Mouse (Mus musculus) hindbrain, embryonic 13.5 days (tissue): ENCODE results near the gene Zfp423. TPM values are rescaled to one million over a fixed set of nuclear protein-coding genes. Genes with fewer than 3 reads are reported as not detected.

Source experiments
- ATAC-seq: fragments of 200-750 bp; cut with Nextera tagmentation; 2 replicates; pipeline ENCODE4 v1.8.0; 2017; ENCODE audit warnings: moderate TSS enrichment; ENCODE audit not compliant: low FRiP score
- H3K27ac ChIP-seq: fragments of 300-500 bp; sonication (generic); 2 replicates; pipeline ENCODE4 v1.5.1; 2015; ENCODE audit warnings: inconsistent platforms, mild to moderate bottlenecking, moderate library complexity
- H3K27me3 ChIP-seq: fragments of 300-500 bp; sonication (generic); 2 replicates; pipeline ENCODE4 v1.6.1; 2015; ENCODE audit warnings: mild to moderate bottlenecking, inconsistent platforms
- H3K36me3 ChIP-seq: fragments of 300-500 bp; sonication (generic); 2 replicates; pipeline ENCODE4 v1.6.1; 2015; ENCODE audit warnings: mild to moderate bottlenecking, inconsistent platforms
- H3K4me1 ChIP-seq: fragments of 300-500 bp; sonication (generic); replicated peaks from 2 replicates; pipeline ENCODE4 v1.6.1; 2015; ENCODE audit warnings: inconsistent platforms
- H3K4me2 ChIP-seq: fragments of 300-500 bp; sonication (generic); 2 replicates; pipeline ENCODE4 v1.6.1; 2015; ENCODE audit warnings: inconsistent platforms, mild to moderate bottlenecking, moderate library complexity
- H3K4me3 ChIP-seq: fragments of 300-500 bp; sonication (generic); 2 replicates; pipeline ENCODE4 v1.5.1; 2015; ENCODE audit warnings: mild to moderate bottlenecking, inconsistent platforms
- H3K9ac ChIP-seq: fragments of 300-500 bp; sonication (generic); 2 replicates; pipeline ENCODE4 v1.6.1; 2015; ENCODE audit warnings: mild to moderate bottlenecking, inconsistent platforms
- H3K9me3 ChIP-seq: fragments of 300-500 bp; sonication (generic); 2 replicates; pipeline ENCODE4 v1.6.1; 2016; ENCODE audit warnings: inconsistent platforms
- WGBS: fragments of 180-500 bp; shearing (Covaris S2); methylation state at CpG from one replicate; pipeline ENCODE4 v1.1.7; 2015; 5-methylcytosine and 5-hydroxymethylcytosine counted together
- polyA plus RNA-seq: library from polyadenylated mRNA; unstranded; fragments of >200 nt; fragmentation: Nextera tagmentation; extraction: Ambion mirVana; gene quantifications from 2 replicates; pipeline ENCODE4 v1.2.1, GENCODE M21; 2015

The Zfp423 gene
- polyA plus RNA-seq, 1 experiment from 2014 or later: 39.6 TPM

GRCm38 (mm10) chr8:87662307-87662771 is 297.1 kb downstream of the Zfp423 start:
- H3K36me3 ChIP-seq: no peaks in the 10 kb centered on the region
- peak overlapping the region; percentile 23 for H3K4me3 ChIP-seq
- WGBS: 6% methylated on average over 27 of the region's 27 CpGs
- H3K4me1 ChIP-seq: peaks cover 78% of the 10 kb centered on the region
- peak overlapping the region; percentile 90 for H3K27ac ChIP-seq
- peak overlapping the region; percentile 69 for H3K9ac ChIP-seq
- peak overlapping the region; percentile 49 for H3K4me2 ChIP-seq
- no peak for ATAC-seq
- no peaks in the 10 kb centered on the region for H3K9me3 ChIP-seq
- peaks cover 20% of the 10 kb centered on the region for H3K27me3 ChIP-seq

GRCm38 (mm10) chr8:87660916-87661910 is 298.2 kb downstream of the Zfp423 start:
- Histone ChIP-seq H3K36me3 (no peaks in the 10 kb centered on the region), H3K4me1 (peaks cover 78% of the 10 kb centered on the region), H3K4me2 (peak overlapping the region; percentile 53), H3K27me3 (peaks cover 20% of the 10 kb centered on the region), H3K9me3 (no peaks in the 10 kb centered on the region), H3K9ac (peak overlapping the region; percentile 59), H3K4me3 (no peak overlapping the region), H3K27ac (peak overlapping the region; percentile 88)
- ATAC-seq: no peak
- 6% methylated on average over 34 of the region's 34 CpGs for WGBS

- H3K9me3 ChIP-seq: no peaks in the 10 kb centered on the region
- peak overlapping the region; percentile 61 for H3K9ac ChIP-seq
- peak overlapping the region; percentile 88 for H3K27ac ChIP-seq
- ATAC-seq: peak; percentile 49
- H3K4me3 ChIP-seq: peak overlapping the region; percentile 20
- 3% methylated on average over 43 of the region's 43 CpGs for WGBS
- H3K4me1 ChIP-seq: peaks cover 79% of the 10 kb centered on the region
- H3K36me3 ChIP-seq: no peaks in the 10 kb centered on the region
- peak overlapping the region; percentile 53 for H3K4me2 ChIP-seq
- H3K27me3 ChIP-seq: peaks cover 20% of the 10 kb centered on the region
These were observed 299.1 kb downstream of the Zfp423 start for GRCm38 (mm10) chr8:87660029-87660915.

- H3K36me3 ChIP-seq: no peaks in the 10 kb centered on the region
- no peak overlapping the region for H3K27ac ChIP-seq
- WGBS: 75% methylated on average over 4 of the region's 4 CpGs
- no peak overlapping the region for H3K4me3 ChIP-seq
- ATAC-seq: no peak
- H3K4me1 ChIP-seq: peaks cover 53% of the 10 kb centered on the region
- H3K9ac ChIP-seq: no peak overlapping the region
- H3K9me3 ChIP-seq: no peaks in the 10 kb centered on the region
- H3K4me2 ChIP-seq: no peak overlapping the region
- peaks cover 11% of the 10 kb centered on the region; the same call in 1 of the 2 replicates for H3K27me3 ChIP-seq
These were observed 301.9 kb downstream of the Zfp423 start for GRCm38 (mm10) chr8:87657488-87657887.

- peak; percentile 54 for ATAC-seq
- Histone ChIP-seq H3K4me3 (peak overlapping the region; percentile 38), H3K27me3 (peaks cover 11% of the 10 kb centered on the region; the same call in 1 of the 2 replicates), H3K9me3 (no peaks in the 10 kb centered on the region), H3K9ac (peak overlapping the region; percentile 58; the same call in 1 of the 2 replicates), H3K27ac (0 out of 2 replicates have a peak overlapping the region, but pooled peaks have one; percentile 40), H3K36me3 (no peaks in the 10 kb centered on the region), H3K4me1 (peaks cover 47% of the 10 kb centered on the region), H3K4me2 (peak overlapping the region; percentile 61)
- WGBS: 7% methylated on average over 35 of the region's 35 CpGs
These were observed 302.7 kb downstream of the Zfp423 start for GRCm38 (mm10) chr8:87656484-87657230.

- no peak overlapping the region for H3K27ac ChIP-seq
- 85% methylated on average over 9 of the region's 9 CpGs for WGBS
- ATAC-seq: no peak
- H3K9ac ChIP-seq: no peak overlapping the region
- H3K4me3 ChIP-seq: no peak overlapping the region
- H3K9me3 ChIP-seq: no peaks in the 10 kb centered on the region
- H3K4me1 ChIP-seq: peaks cover 40% of the 10 kb centered on the region
- no peak overlapping the region for H3K4me2 ChIP-seq
- H3K27me3 ChIP-seq: peaks cover 5% of the 10 kb centered on the region; the same call in 1 of the 2 replicates
- no peaks in the 10 kb centered on the region for H3K36me3 ChIP-seq
These were observed 303.4 kb downstream of the Zfp423 start for GRCm38 (mm10) chr8:87655946-87656345.

- H3K27me3 ChIP-seq: no peaks in the 10 kb centered on the region
- H3K4me1 ChIP-seq: peaks cover 27% of the 10 kb centered on the region
- no peak overlapping the region for H3K27ac ChIP-seq
- 55% methylated on average over 9 of the region's 9 CpGs for WGBS
- no peak overlapping the region for H3K9ac ChIP-seq
- no peaks in the 10 kb centered on the region for H3K36me3 ChIP-seq
- H3K4me3 ChIP-seq: no peak overlapping the region
- no peaks in the 10 kb centered on the region for H3K9me3 ChIP-seq
- ATAC-seq: no peak
- no peak overlapping the region for H3K4me2 ChIP-seq
These were observed 311.6 kb downstream of the Zfp423 start for GRCm38 (mm10) chr8:87647781-87648180.

- no peak overlapping the region for H3K4me3 ChIP-seq
- H3K4me2 ChIP-seq: no peak overlapping the region
- H3K9ac ChIP-seq: no peak overlapping the region
- H3K9me3 ChIP-seq: no peaks in the 10 kb centered on the region
- H3K4me1 ChIP-seq: peaks cover 27% of the 10 kb centered on the region
- WGBS: 61% methylated on average over 5 of the region's 5 CpGs
- H3K27ac ChIP-seq: peak overlapping the region; percentile 79
- no peaks in the 10 kb centered on the region for H3K36me3 ChIP-seq
- no peaks in the 10 kb centered on the region for H3K27me3 ChIP-seq
- ATAC-seq: peak; percentile 47
These were observed 313.4 kb downstream of the Zfp423 start for GRCm38 (mm10) chr8:87645829-87646483.

GRCm38 (mm10) chr8:87645371-87645770 is 314.0 kb downstream of the Zfp423 start:
- no peaks in the 10 kb centered on the region for H3K36me3 ChIP-seq
- peak; percentile 79 for ATAC-seq
- H3K4me1 ChIP-seq: peaks cover 27% of the 10 kb centered on the region

GRCm38 (mm10) chr8:87640930-87641329 is 318.5 kb downstream of the Zfp423 start:
- WGBS: 38% methylated on average over 3 of the region's 3 CpGs
- no peak for ATAC-seq
- Histone ChIP-seq H3K4me3 (no peak overlapping the region), H3K36me3 (no peaks in the 10 kb centered on the region), H3K27ac (no peak overlapping the region), H3K9ac (no peak overlapping the region), H3K9me3 (no peaks in the 10 kb centered on the region), H3K4me2 (no peak overlapping the region), H3K27me3 (no peaks in the 10 kb centered on the region), H3K4me1 (peaks cover 13% of the 10 kb centered on the region)

More at GRCm38 (mm10) chr8:87645371-87645770, 314.0 kb downstream of the Zfp423 start:
- Histone ChIP-seq H3K27me3 (no peaks in the 10 kb centered on the region), H3K9ac (no peak overlapping the region), H3K4me2 (no peak overlapping the region), H3K4me3 (no peak overlapping the region), H3K9me3 (no peaks in the 10 kb centered on the region), H3K27ac (peak overlapping the region; percentile 79)
- whole genome bisulfite sequencing: 22% methylated on average over 6 of the region's 6 CpGs

- Histone ChIP-seq H3K36me3 (no peaks in the 10 kb centered on the region), H3K27me3 (no peaks in the 10 kb centered on the region), H3K4me3 (no peak overlapping the region), H3K4me2 (no peak overlapping the region), H3K27ac (no peak overlapping the region), H3K9ac (no peak overlapping the region), H3K9me3 (no peaks in the 10 kb centered on the region), H3K4me1 (no peaks in the 10 kb centered on the region)
- WGBS: 84% methylated on average over 11 of the region's 11 CpGs
- no peak for ATAC-seq
These were observed 323.1 kb downstream of the Zfp423 start for GRCm38 (mm10) chr8:87636226-87636742.
